Mouse (Mus musculus): ENCODE results near the gene Cdk14.

DNA sequence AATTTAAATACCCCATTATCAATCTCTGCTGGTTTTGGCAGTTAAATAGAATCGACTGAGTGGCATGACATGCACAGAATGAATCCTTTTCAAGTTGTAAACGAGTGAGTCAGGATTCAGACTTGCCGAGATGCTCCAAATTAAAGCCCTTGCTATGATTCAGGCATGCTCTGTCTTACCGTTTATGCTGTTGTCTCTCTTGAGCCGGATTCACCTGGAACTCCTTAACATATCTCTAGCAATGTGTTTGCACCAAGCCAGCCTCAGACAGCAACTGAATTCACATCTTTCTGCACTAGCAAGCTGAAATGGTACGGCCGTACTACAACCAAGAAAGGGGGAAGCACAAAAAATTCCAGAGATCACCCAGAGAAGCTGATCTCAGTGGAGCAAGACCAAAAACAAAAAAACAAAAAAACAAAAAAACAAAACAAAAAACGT lies 154.7 kb downstream of the Cdk14 start:
- no peak for TF ChIP-seq CTCF (IDR thresholded peaks at IDR 0.05; ENCODE audit: insufficient read depth, low read depth, low read length)
- TF ChIP-seq POLR2A (IDR thresholded peaks at IDR 0.05; ENCODE audit: insufficient read depth, low read depth, low read length): no peak

All from olfactory bulb, adult 2 months (tissue).